Mouse (Mus musculus) heart, embryonic 13.5 days (tissue): ENCODE measurements around the gene Satb1. TPM values are rescaled to one million over a fixed set of nuclear protein-coding genes. Genes with fewer than 3 reads are reported as not detected.

Experiments
- ATAC-seq: fragments of 200-750 bp; cut with Nextera tagmentation; 2 replicates; pipeline ENCODE4 v1.8.0; 2017; ENCODE audit warnings: moderate TSS enrichment; ENCODE audit not compliant: insufficient number of reproducible peaks, low FRiP score, low TSS enrichment; ENCODE audit errors: extremely low read depth
- H3K27ac ChIP-seq: fragments of 300-500 bp; sonication (generic); replicated peaks from 2 replicates; pipeline ENCODE4 v1.5.1; 2015; ENCODE audit warnings: moderate library complexity, mild to moderate bottlenecking, inconsistent platforms
- H3K27me3 ChIP-seq: fragments of 300-500 bp; sonication (generic); replicated peaks from 2 replicates; pipeline ENCODE4 v1.6.1; 2015; ENCODE audit warnings: mild to moderate bottlenecking, inconsistent platforms
- H3K36me3 ChIP-seq: fragments of 300-500 bp; sonication (generic); 2 replicates; pipeline ENCODE4 v1.6.1; 2015; ENCODE audit warnings: mild to moderate bottlenecking, inconsistent platforms
- H3K4me1 ChIP-seq: fragments of 300-500 bp; sonication (generic); 2 replicates; pipeline ENCODE4 v1.6.1; 2015; ENCODE audit warnings: inconsistent platforms
- H3K4me2 ChIP-seq: fragments of 300-500 bp; sonication (generic); 2 replicates; pipeline ENCODE4 v1.6.1; 2015; ENCODE audit warnings: inconsistent platforms, mild to moderate bottlenecking, moderate library complexity
- H3K4me3 ChIP-seq: fragments of 300-500 bp; sonication (generic); 2 replicates; pipeline ENCODE4 v1.5.1; 2015; ENCODE audit warnings: moderate library complexity, mild to moderate bottlenecking, inconsistent platforms
- H3K9ac ChIP-seq: fragments of 300-500 bp; sonication (generic); 2 replicates; pipeline ENCODE4 v1.6.1; 2015; ENCODE audit warnings: inconsistent platforms, mild to moderate bottlenecking, moderate library complexity
- H3K9me3 ChIP-seq: fragments of 300-500 bp; sonication (generic); 2 replicates; pipeline ENCODE4 v1.6.1; 2016; ENCODE audit warnings: inconsistent platforms
- WGBS: fragments of 180-500 bp; shearing (Covaris S2); methylation state at CpG from one replicate; pipeline ENCODE4 v1.1.7; 2015; ENCODE audit warnings: mixed read lengths; 5-methylcytosine and 5-hydroxymethylcytosine counted together
- polyA plus RNA-seq: library from polyadenylated mRNA; unstranded; fragments of >200 nt; fragmentation: Nextera tagmentation; extraction: Ambion mirVana; gene quantifications from 2 replicates; pipeline ENCODE4 v1.2.1, GENCODE M21; 2015

Gene Satb1
- polyA plus RNA-seq, result 6.8 and 7.0 TPM in 2 replicates

DNA sequence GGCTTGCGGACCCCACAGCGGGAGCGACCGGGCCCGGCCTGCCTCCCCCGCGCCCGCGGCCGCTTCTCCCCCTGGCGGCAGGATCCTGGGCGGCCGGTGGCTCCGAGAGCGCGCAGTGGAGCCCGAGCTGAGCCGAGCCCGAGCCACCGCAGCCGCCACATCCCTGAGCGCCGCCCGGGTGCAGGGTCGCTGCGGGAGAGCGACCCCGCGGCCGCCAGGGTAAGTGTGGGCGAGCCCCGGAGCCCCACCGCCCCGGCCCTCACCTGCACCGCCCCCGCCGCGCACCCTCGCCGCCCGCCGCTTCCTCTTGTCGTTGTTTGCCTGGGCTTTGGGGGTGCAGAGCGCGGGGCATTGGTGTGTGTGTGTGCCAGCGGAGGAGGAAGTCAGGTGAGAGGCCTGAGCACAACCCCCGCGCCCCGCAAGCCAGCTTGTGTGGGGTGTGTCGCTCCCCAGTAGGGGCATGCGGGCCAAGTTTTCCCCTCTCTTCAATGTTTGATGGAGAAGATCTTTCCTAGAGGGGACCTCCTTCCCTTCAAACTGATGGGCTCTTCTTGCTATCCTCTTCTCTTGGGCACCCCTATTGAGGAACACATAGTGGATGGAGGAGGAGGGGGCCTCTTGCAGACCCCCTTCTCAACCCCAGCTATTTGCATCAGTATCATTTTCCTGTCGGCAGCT, at the start of gene Satb1:
Gene Satb1, minus strand, starts transcription at position 391 of the 678 bp plus-strand sequence.
- peak within 1 kb of the TSS; percentile 100 for H3K4me2 ChIP-seq
- peaks cover 75% of the 10 kb centered on the region for H3K27me3 ChIP-seq
- 2% methylated on average over 52 of the region's 52 CpGs for WGBS
- no peak within 1 kb of the TSS for H3K27ac ChIP-seq
- H3K4me1 ChIP-seq, result peaks cover 20% of the 10 kb centered on the region
- peak within 1 kb of the TSS; percentile 79 for H3K4me3 ChIP-seq
- peak within 1 kb of the TSS; percentile 81 for H3K9ac ChIP-seq
- peak; percentile 68 for ATAC-seq
- H3K9me3 ChIP-seq, result no peaks in the 10 kb centered on the region
- no peaks in the 10 kb centered on the region for H3K36me3 ChIP-seq

DNA sequence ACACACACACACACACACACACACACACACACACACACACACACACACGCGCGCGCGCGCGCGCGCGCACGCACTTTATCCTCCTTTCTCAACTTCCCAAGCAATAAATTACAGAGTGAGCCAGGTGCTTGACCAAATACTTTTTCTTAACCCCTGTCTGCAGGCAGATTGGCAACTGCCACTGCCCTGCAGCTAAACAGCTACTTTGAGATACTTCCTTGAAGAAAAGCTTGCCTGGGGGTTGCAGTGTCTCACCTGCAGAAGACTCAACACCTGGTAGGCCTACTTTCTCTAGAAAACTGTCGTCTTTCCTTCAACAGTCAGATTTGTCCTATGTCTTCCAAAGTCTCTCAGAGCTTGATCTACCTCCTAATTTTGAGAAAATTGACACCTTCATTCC, 49.5 kb upstream of the Satb1 start:
- ATAC-seq, result no peak
- no peak overlapping the region for H3K4me3 ChIP-seq
- 97% methylated on average over 11 of the region's 12 CpGs for WGBS

DNA sequence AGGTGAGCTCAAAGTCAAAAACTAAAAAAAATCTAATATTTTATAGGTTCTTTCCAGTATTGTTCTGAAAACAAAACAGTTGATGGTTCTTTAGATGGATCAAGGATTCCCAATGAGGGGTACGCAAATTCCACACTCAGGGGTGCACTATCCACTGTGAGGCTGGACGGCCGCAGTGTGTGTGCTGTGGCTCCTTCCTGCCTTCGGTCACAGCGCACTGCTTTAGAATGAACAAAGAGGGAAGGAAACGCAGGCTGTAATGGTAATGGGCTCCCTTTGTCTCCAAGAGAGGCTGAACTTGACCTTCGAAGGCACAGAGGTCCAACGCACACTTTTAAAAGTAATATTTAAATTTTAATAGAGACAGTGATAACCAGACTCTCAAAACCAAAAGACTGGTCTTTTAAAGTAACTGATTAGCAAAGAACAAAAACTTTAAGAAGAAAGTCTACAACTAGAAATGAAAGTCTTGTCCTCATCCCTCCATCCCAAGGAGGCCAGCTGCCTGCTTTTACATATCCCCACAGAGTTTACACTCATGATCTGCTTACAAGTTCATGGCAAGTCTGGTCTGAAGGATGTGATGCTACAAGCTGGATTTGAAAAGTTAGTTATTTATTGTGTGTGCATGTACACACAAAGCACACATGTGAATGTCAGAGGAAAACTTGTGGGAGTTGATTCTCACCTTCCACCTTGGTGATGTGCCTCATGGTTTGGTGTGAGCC, 48.0 kb upstream of the Satb1 start:
- 83% methylated on average over 8 of the region's 8 CpGs for WGBS
- Histone ChIP-seq H3K4me2 (no peak overlapping the region), H3K9me3 (no peaks in the 10 kb centered on the region), H3K27ac (no peak overlapping the region), H3K9ac (no peak overlapping the region), H3K4me3 (no peak overlapping the region), H3K36me3 (no peaks in the 10 kb centered on the region), H3K4me1 (0 out of 2 replicates have a peak, but pooled peaks cover 6% of the 10 kb centered on the region), H3K27me3 (peaks cover 7% of the 10 kb centered on the region; the same call in 1 of the 2 replicates)
- ATAC-seq, result no peak

More for the DNA sequence above, 49.5 kb upstream of the Satb1 start:
- H3K36me3 ChIP-seq, result no peaks in the 10 kb centered on the region
- H3K27me3 ChIP-seq, result peaks cover 7% of the 10 kb centered on the region; the same call in 1 of the 2 replicates
- H3K4me1 ChIP-seq, result 0 out of 2 replicates have a peak, but pooled peaks cover 6% of the 10 kb centered on the region
- H3K27ac ChIP-seq, result no peak overlapping the region
- H3K9ac ChIP-seq, result no peak overlapping the region
- no peak overlapping the region for H3K4me2 ChIP-seq
- no peaks in the 10 kb centered on the region for H3K9me3 ChIP-seq

DNA sequence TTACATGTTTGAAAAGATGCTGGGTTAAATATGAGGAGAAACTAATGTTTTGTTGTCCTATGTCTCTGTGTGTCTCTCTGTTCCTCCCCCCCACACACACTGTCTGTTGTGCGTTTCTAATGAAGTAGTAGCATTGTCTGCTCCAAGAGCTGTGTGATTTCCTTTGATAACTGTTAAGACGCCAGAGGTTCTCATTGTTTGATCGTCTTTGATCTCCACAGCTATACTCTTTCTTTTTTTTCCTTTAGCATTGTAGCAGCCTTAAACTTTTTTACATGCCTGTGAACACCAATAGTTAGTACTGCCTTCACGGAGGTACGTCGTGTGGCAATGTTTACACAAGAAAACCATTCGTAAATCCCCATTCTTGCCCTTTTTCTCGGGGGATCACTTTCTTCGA, 47.1 kb upstream of the Satb1 start:
- Histone ChIP-seq H3K36me3 (no peaks in the 10 kb centered on the region), H3K27me3 (peaks cover 7% of the 10 kb centered on the region; the same call in 1 of the 2 replicates), H3K4me3 (no peak overlapping the region), H3K4me2 (no peak overlapping the region), H3K27ac (no peak overlapping the region), H3K9me3 (no peaks in the 10 kb centered on the region), H3K4me1 (0 out of 2 replicates have a peak, but pooled peaks cover 6% of the 10 kb centered on the region), H3K9ac (no peak overlapping the region)
- ATAC-seq, result no peak
- WGBS, result 58% methylated on average over 9 of the region's 9 CpGs

DNA sequence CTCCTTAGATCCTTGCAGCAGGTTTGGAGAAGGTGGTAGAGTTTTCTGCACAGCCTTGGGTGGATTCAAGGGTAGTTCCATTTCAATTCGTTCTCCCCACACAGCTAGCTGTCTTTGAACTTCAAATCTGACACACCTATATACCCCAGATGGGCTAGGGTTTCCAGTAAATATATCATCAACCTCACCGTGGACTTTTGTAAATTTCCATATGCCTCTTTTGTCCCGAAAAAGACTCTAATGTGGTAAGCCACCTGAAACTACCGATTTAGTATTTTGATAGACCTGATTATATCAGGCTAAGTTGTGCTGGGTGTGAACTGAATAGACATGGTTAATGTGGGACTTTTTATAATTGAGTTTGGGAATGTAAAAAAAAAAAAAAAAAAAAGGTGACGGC, 46.6 kb upstream of the Satb1 start:
- H3K9ac ChIP-seq, result no peak overlapping the region
- no peak overlapping the region for H3K4me3 ChIP-seq
- no peak overlapping the region for H3K27ac ChIP-seq
- 0 out of 2 replicates have a peak, but pooled peaks cover 6% of the 10 kb centered on the region for H3K4me1 ChIP-seq
- H3K36me3 ChIP-seq, result no peaks in the 10 kb centered on the region
- ATAC-seq, result no peak
- 68% methylated on average over 5 of the region's 5 CpGs for WGBS
- peaks cover 7% of the 10 kb centered on the region; the same call in 1 of the 2 replicates for H3K27me3 ChIP-seq
- no peaks in the 10 kb centered on the region for H3K9me3 ChIP-seq
- no peak overlapping the region for H3K4me2 ChIP-seq

DNA sequence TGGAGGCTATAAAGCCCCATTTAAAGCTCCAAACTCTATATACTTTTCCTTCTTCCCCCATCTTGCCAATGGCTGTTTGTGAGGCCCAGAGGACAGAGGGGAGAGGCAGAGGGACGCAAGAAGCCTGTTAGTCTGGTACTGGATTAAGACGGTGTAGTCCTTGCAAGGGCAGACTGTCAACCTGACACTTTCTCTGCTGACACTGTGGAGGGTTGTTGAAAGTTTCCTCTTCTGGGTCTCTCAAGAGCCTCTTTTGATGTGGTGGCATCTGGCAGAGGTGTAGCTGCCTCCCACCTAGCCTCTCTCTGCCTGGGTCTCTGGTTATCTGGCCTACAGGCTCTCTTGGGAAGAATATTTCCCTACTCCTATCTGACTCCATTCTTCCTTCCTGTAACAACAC, 46.1 kb upstream of the Satb1 start:
- Histone ChIP-seq H3K4me2 (no peak overlapping the region), H3K9me3 (no peaks in the 10 kb centered on the region), H3K27me3 (peaks cover 7% of the 10 kb centered on the region; the same call in 1 of the 2 replicates), H3K4me3 (no peak overlapping the region), H3K9ac (no peak overlapping the region), H3K4me1 (0 out of 2 replicates have a peak, but pooled peaks cover 6% of the 10 kb centered on the region), H3K36me3 (no peaks in the 10 kb centered on the region), H3K27ac (no peak overlapping the region)
- WGBS, result 18% methylated on average over 2 of the region's 2 CpGs
- ATAC-seq, result no peak

DNA sequence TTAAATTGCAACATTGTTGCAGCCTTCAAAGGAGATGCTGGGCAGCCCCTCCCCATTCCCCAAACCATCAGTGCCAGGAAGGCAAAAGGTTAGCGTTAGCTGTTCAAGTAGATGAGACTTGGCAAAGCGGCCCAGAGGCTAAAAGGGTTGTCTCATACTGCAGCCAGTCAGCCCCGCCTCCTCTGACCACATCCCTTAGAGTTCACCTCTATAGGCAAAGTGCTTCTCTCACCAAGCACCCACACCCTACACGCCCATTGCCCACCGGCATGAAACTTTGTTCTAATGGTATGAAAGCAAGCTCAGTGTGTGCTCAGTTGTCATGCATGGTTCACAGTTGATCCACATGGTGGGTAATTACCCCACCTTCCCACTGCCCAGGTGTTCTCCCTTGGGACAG, 43.4 kb upstream of the Satb1 start:
- no peaks in the 10 kb centered on the region for H3K36me3 ChIP-seq
- H3K27ac ChIP-seq, result no peak overlapping the region
- H3K4me3 ChIP-seq, result no peak overlapping the region
- H3K27me3 ChIP-seq, result peaks cover 7% of the 10 kb centered on the region; the same call in 1 of the 2 replicates
- no peak for ATAC-seq
- H3K4me1 ChIP-seq, result 0 out of 2 replicates have a peak, but pooled peaks cover 6% of the 10 kb centered on the region
- H3K9me3 ChIP-seq, result no peaks in the 10 kb centered on the region
- 78% methylated on average over 5 of the region's 5 CpGs for WGBS
- no peak overlapping the region for H3K9ac ChIP-seq
- no peak overlapping the region for H3K4me2 ChIP-seq

DNA sequence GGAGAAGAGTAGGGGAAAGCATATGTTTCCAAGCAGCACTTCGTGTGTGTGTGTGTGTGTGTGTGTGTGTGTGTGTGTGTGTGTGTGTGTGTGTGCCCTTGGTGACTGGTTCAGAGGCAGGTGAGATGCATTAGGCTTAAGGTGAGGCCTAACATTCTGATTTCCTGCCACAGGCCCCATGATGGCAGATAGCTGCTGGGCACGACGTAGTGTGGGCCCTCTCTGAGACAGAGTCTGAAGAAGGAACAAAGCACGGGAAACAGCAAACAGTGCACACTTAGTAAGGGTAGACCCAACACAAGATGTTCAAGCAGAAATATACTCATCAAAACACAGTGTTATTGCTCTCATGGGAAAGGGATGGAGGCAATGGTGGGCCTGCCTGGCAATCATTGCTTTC, 24.5 kb upstream of the Satb1 start:
- no peak for ATAC-seq
- Histone ChIP-seq H3K36me3 (no peaks in the 10 kb centered on the region), H3K27ac (no peak overlapping the region), H3K9ac (no peak overlapping the region), H3K4me1 (no peaks in the 10 kb centered on the region), H3K4me3 (no peak overlapping the region), H3K27me3 (no peaks in the 10 kb centered on the region), H3K9me3 (no peaks in the 10 kb centered on the region), H3K4me2 (no peak overlapping the region)
- WGBS, result 78% methylated on average over 4 of the region's 4 CpGs

DNA sequence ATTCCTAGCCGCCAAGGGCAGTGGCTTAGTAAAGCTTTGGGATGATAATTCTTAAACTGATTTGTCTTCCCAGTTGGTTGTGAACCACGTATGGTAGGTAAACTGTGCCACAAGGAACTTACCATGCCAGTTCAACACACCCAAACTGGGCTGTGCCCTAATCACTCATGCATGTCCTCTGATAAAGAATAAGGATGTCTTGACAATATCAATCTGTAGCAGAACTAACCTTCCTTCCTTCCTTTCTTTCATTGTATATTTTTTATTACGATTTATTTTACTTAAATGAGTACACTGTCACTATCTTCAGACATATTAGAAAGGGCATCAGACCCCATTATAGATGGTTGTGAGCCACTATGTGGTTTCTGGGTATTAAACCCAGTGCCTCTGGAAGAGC, 23.2 kb upstream of the Satb1 start:
- no peak overlapping the region for H3K9ac ChIP-seq
- 68% methylated on average over 3 of the region's 3 CpGs for WGBS

DNA sequence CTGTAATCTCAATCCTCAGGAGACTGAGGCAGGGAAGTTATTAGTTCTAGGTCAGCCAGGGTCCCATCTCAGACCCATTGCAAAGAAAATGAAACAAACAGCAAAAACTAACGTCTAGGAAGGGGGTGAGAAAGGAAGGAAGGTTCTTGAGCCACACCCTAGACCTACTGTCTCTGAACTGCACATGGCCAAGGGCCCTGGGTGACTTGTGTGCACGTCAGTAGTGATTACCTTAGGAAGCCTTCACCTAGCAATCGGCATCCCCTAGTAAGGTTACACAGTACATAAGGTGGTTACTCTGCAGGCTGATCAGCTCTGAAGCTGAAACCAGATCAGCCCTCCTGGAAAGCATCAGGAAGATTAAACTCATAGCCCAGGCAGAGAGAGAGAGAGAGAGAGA, 22.2 kb upstream of the Satb1 start:
- Histone ChIP-seq H3K4me3 (no peak overlapping the region), H3K27me3 (no peaks in the 10 kb centered on the region), H3K36me3 (no peaks in the 10 kb centered on the region), H3K4me2 (no peak overlapping the region), H3K9ac (no peak overlapping the region), H3K4me1 (no peaks in the 10 kb centered on the region), H3K27ac (no peak overlapping the region), H3K9me3 (no peaks in the 10 kb centered on the region)
- WGBS, result 60% methylated on average over 3 of the region's 3 CpGs
- ATAC-seq, result no peak

More for the DNA sequence above, 23.2 kb upstream of the Satb1 start:
- Histone ChIP-seq H3K4me1 (no peaks in the 10 kb centered on the region), H3K4me3 (no peak overlapping the region), H3K27me3 (no peaks in the 10 kb centered on the region), H3K4me2 (no peak overlapping the region), H3K27ac (no peak overlapping the region), H3K9me3 (no peaks in the 10 kb centered on the region), H3K36me3 (no peaks in the 10 kb centered on the region)
- no peak for ATAC-seq

DNA sequence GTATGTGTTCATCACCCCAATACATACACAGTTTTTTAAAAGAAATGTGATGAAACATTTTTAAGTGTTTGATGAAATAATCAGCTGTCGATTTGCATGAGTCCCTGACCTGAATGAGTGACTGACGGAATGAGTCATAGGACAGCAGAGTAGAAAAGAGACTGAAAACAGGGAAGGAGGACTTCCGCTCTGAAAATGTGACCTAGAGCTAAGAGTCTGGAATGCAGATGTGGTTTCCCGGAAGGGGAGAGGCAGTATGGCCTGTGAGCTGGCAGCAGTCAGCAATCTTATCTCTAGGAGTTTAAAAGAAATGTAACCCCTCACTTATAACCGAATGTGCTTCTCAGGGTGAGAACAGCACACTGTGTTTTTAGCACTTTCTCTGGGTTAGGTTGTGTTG, 20.9 kb upstream of the Satb1 start:
- Histone ChIP-seq H3K27ac (no peak overlapping the region), H3K4me1 (no peaks in the 10 kb centered on the region), H3K27me3 (no peaks in the 10 kb centered on the region), H3K4me2 (no peak overlapping the region), H3K9ac (no peak overlapping the region), H3K9me3 (no peaks in the 10 kb centered on the region), H3K36me3 (no peaks in the 10 kb centered on the region), H3K4me3 (no peak overlapping the region)
- 34% methylated on average over 5 of the region's 5 CpGs for WGBS
- no peak for ATAC-seq
